Mouse (Mus musculus) lung, adult 2 months (tissue): ENCODE data around the gene Sf3a2.

Experiments used
- CTCF ChIP-seq: fragments of 200-500 bp; IDR thresholded peaks from 2 replicates; pipeline ENCODE4 v1.5.1; 2011; ENCODE audit warnings: mild to moderate bottlenecking, low read length, control low read depth; ENCODE audit not compliant: insufficient read depth
- POLR2A ChIP-seq: fragments of 200-500 bp; IDR thresholded peaks from 2 replicates; pipeline ENCODE4 v1.6.1; 2011; ENCODE audit warnings: low read depth, mild to moderate bottlenecking, control low read depth, low read length, borderline replicate concordance; ENCODE audit errors: extremely low read depth

- TF ChIP-seq CTCF (peak; percentile 96), POLR2A (no peak)
These were observed 23.4 kb upstream of the Sf3a2 start for GRCm38 (mm10) chr10:80774549-80774948.
